Mouse (Mus musculus): ENCODE measurements around the gene Fads3. TPM values are rescaled to one million over a fixed set of nuclear protein-coding genes. Genes with fewer than 3 reads are reported as not detected.

Fads3 gene
- polyA plus RNA-seq, 1 experiment: 4.6 TPM

DNA sequence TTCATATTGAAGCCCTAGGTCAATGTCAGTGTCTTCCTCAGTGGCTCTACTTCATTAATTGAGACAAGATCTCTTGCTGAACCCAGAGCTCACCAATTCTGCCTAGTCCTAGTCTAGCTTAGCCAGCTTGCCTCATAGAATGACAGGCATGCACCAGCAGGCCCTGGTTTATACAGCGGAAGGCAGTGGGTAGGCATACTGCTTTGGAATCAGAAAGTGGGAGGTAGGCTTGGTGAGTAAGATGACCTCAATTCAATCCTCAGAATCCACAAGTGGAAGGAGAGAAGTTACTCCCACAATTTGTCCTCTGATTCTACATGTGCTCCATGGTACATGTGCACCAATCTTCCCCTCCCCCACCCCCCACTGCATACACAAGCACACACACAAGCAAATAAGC lies 37.7 kb upstream of the Fads3 start:
- Histone ChIP-seq H3K27ac (ENCODE audit: insufficient read depth, low read depth, low read length) (no peak overlapping the region), H3K4me1 (ENCODE audit: control insufficient read depth, insufficient read depth, low read length) (no peaks in the 10 kb centered on the region), H3K4me3 (ENCODE audit: insufficient read depth, low read length) (no peak overlapping the region)
- TF ChIP-seq POLR2A (IDR thresholded peaks at IDR 0.05; ENCODE audit: borderline replicate concordance, low read depth, low read length): no peak
- TF ChIP-seq CTCF (IDR thresholded peaks at IDR 0.05; ENCODE audit: low read depth, low read length): no peak

DNA sequence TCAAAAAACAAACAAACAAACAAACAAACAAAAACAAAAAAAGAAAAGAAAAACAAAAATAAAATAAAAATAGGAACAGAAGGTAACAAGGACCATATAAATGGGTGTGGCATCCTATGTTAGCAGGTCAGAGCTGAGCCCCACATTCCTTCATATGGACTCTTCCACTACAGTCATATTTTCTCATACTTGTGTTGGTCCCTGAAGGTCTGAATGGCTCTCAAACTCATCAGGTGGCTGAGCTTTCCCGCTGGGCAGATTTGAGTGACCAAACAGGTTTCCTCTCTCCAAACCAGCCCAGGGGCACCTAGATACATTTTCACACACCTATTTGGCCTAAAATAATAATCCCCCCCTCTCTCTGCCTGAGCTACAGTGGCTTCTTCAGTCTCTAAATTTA lies 30.0 kb upstream of the Fads3 start:
- Histone ChIP-seq H3K4me1 (ENCODE audit: control insufficient read depth, insufficient read depth, low read length) (peaks cover 3% of the 10 kb centered on the region), H3K4me3 (ENCODE audit: insufficient read depth, low read length) (no peak overlapping the region), H3K27ac (ENCODE audit: insufficient read depth, low read depth, low read length) (no peak overlapping the region)
- no peak for TF ChIP-seq CTCF (IDR thresholded peaks at IDR 0.05; ENCODE audit: low read depth, low read length)
- TF ChIP-seq POLR2A (IDR thresholded peaks at IDR 0.05; ENCODE audit: borderline replicate concordance, low read depth, low read length): no peak

- Histone ChIP-seq H3K4me1 (ENCODE audit: control insufficient read depth, insufficient read depth, low read length) (peaks cover 8% of the 10 kb centered on the region), H3K4me3 (ENCODE audit: insufficient read depth, low read length) (no peak overlapping the region), H3K27ac (ENCODE audit: insufficient read depth, low read depth, low read length) (no peak overlapping the region)
- no peak for TF ChIP-seq CTCF (IDR thresholded peaks at IDR 0.05; ENCODE audit: low read depth, low read length)
- TF ChIP-seq POLR2A (IDR thresholded peaks at IDR 0.05; ENCODE audit: borderline replicate concordance, low read depth, low read length): no peak
Observed at GRCm38 (mm10) chr19:10012827-10013278, 28.5 kb upstream of the Fads3 start.

GRCm38 (mm10) chr19:10013348-10013747 lies 28.0 kb upstream of the Fads3 start:
- Histone ChIP-seq H3K4me3 (ENCODE audit: insufficient read depth, low read length) (no peak overlapping the region), H3K4me1 (ENCODE audit: control insufficient read depth, insufficient read depth, low read length) (peaks cover 8% of the 10 kb centered on the region), H3K27ac (ENCODE audit: insufficient read depth, low read depth, low read length) (no peak overlapping the region)
- TF ChIP-seq CTCF (IDR thresholded peaks at IDR 0.05; ENCODE audit: low read depth, low read length): no peak
- TF ChIP-seq POLR2A (IDR thresholded peaks at IDR 0.05; ENCODE audit: borderline replicate concordance, low read depth, low read length): no peak

DNA sequence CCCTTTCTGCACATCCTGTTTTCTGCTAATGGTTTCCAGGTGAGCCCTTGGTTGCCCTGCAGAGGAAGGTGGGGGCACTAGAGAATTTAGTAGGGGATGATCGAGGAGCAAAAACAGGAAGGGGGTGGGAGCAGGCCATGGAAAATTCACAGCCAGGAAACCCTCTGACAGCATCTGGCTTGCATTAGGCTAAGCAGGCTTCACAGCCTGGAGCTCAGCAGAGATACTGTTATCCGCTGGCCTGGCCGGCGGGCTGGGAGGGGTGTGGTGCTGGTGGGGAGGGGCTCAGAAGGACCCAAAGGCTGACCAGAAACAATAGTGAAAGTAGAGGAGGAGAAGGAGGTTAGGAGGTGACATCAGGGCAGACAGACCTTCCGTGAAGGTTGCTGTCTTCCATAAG lies 27.5 kb upstream of the Fads3 start:
- TF ChIP-seq CTCF (IDR thresholded peaks at IDR 0.05; ENCODE audit: low read depth, low read length): no peak
- TF ChIP-seq POLR2A (IDR thresholded peaks at IDR 0.05; ENCODE audit: borderline replicate concordance, low read depth, low read length): no peak
- peaks cover 8% of the 10 kb centered on the region for H3K4me1 ChIP-seq (ENCODE audit: control insufficient read depth, insufficient read depth, low read length)
- no peak overlapping the region for H3K27ac ChIP-seq (ENCODE audit: insufficient read depth, low read depth, low read length)
- no peak overlapping the region for H3K4me3 ChIP-seq (ENCODE audit: insufficient read depth, low read length)

GRCm38 (mm10) chr19:10014824-10015223 lies 26.5 kb upstream of the Fads3 start:
- peaks cover 8% of the 10 kb centered on the region for H3K4me1 ChIP-seq (ENCODE audit: control insufficient read depth, insufficient read depth, low read length)
- TF ChIP-seq POLR2A (IDR thresholded peaks at IDR 0.05; ENCODE audit: borderline replicate concordance, low read depth, low read length): no peak
- no peak for TF ChIP-seq CTCF (IDR thresholded peaks at IDR 0.05; ENCODE audit: low read depth, low read length)
- no peak overlapping the region for H3K4me3 ChIP-seq (ENCODE audit: insufficient read depth, low read length)

GRCm38 (mm10) chr19:10015442-10015841 lies 25.9 kb upstream of the Fads3 start:
- H3K4me3 ChIP-seq (ENCODE audit: insufficient read depth, low read length): no peak overlapping the region
- H3K27ac ChIP-seq (ENCODE audit: insufficient read depth, low read depth, low read length): no peak overlapping the region
- peaks cover 8% of the 10 kb centered on the region for H3K4me1 ChIP-seq (ENCODE audit: control insufficient read depth, insufficient read depth, low read length)
- TF ChIP-seq CTCF (IDR thresholded peaks at IDR 0.05; ENCODE audit: low read depth, low read length): no peak
- TF ChIP-seq POLR2A (IDR thresholded peaks at IDR 0.05; ENCODE audit: borderline replicate concordance, low read depth, low read length): no peak

More at GRCm38 (mm10) chr19:10014824-10015223, 26.5 kb upstream of the Fads3 start:
- H3K27ac ChIP-seq (ENCODE audit: insufficient read depth, low read depth, low read length): no peak overlapping the region

GRCm38 (mm10) chr19:10016151-10016550 lies 25.2 kb upstream of the Fads3 start:
- no peak overlapping the region for H3K27ac ChIP-seq (ENCODE audit: insufficient read depth, low read depth, low read length)
- no peak overlapping the region for H3K4me3 ChIP-seq (ENCODE audit: insufficient read depth, low read length)
- no peak for TF ChIP-seq CTCF (IDR thresholded peaks at IDR 0.05; ENCODE audit: low read depth, low read length)
- no peak for TF ChIP-seq POLR2A (IDR thresholded peaks at IDR 0.05; ENCODE audit: borderline replicate concordance, low read depth, low read length)
- peaks cover 13% of the 10 kb centered on the region for H3K4me1 ChIP-seq (ENCODE audit: control insufficient read depth, insufficient read depth, low read length)

- peaks cover 25% of the 10 kb centered on the region for H3K4me1 ChIP-seq (ENCODE audit: control insufficient read depth, insufficient read depth, low read length)
- no peak for TF ChIP-seq CTCF (IDR thresholded peaks at IDR 0.05; ENCODE audit: low read depth, low read length)
- 0 out of 2 replicates have a peak, but pooled peaks have one; percentile 49 for TF ChIP-seq POLR2A (IDR thresholded peaks at IDR 0.05; ENCODE audit: borderline replicate concordance, low read depth, low read length)
Observed at GRCm38 (mm10) chr19:10017637-10018526, 23.5 kb upstream of the Fads3 start.

DNA sequence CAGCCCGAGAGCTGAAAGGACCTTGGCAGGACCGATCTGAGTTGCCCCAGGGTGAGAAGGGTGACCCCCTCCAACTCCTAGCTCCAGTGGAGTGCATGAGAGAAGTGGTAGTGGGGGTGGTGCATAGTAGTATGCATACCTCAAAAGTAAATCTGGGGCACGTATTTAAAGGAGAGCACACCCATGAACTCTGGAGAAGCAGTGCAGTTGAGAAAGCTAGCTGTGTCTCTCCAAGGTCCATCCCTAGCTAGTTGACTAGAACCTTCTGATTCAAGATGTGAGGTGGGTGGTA lies 22.9 kb upstream of the Fads3 start:
- H3K4me1 ChIP-seq (ENCODE audit: control insufficient read depth, insufficient read depth, low read length): peaks cover 30% of the 10 kb centered on the region
- H3K27ac ChIP-seq (ENCODE audit: insufficient read depth, low read depth, low read length): peak overlapping the region; percentile 53
- no peak for TF ChIP-seq POLR2A (IDR thresholded peaks at IDR 0.05; ENCODE audit: borderline replicate concordance, low read depth, low read length)
- TF ChIP-seq CTCF (IDR thresholded peaks at IDR 0.05; ENCODE audit: low read depth, low read length): no peak
- H3K4me3 ChIP-seq (ENCODE audit: insufficient read depth, low read length): peak overlapping the region; percentile 81

More at GRCm38 (mm10) chr19:10017637-10018526, 23.5 kb upstream of the Fads3 start:
- Histone ChIP-seq H3K4me3 (ENCODE audit: insufficient read depth, low read length) (peak overlapping the region; percentile 81), H3K27ac (ENCODE audit: insufficient read depth, low read depth, low read length) (peak overlapping the region; percentile 53)

Measured in bone marrow macrophage, adult 2 months (primary cell).